Mouse (Mus musculus): ENCODE results near the gene 1700109H08Rik.

- TF ChIP-seq CTCF (IDR thresholded peaks at IDR 0.05; ENCODE audit: low read depth, low read length) (peak; percentile 84), POLR2A (IDR thresholded peaks at IDR 0.05; ENCODE audit: borderline replicate concordance, low read depth, low read length) (no peak)
Observed at GRCm38 (mm10) chr5:3633951-3634350, 62.6 kb downstream of the 1700109H08Rik start.

Measured in bone marrow macrophage, adult 2 months (primary cell).